Mouse (Mus musculus) liver, embryonic 14.5 days (tissue): ENCODE data around the gene Alg9.

ENCODE experiments used
- CTCF ChIP-seq: IDR thresholded peaks from 2 replicates; pipeline ENCODE4 v1.5.1; 2016; ENCODE audit warnings: antibody characterized with exemption, low read depth, control low read depth
- EP300 ChIP-seq: IDR thresholded peaks from 2 replicates; pipeline ENCODE4 v1.6.1; 2016; ENCODE audit warnings: antibody characterized with exemption, low read depth

GRCm38 (mm10) chr9:50857082-50857641 lies 82.3 kb downstream of the Alg9 start:
- TF ChIP-seq CTCF: no peak
- no peak for TF ChIP-seq EP300
